Mouse (Mus musculus): ENCODE data around the gene Ahdc1.

DNA sequence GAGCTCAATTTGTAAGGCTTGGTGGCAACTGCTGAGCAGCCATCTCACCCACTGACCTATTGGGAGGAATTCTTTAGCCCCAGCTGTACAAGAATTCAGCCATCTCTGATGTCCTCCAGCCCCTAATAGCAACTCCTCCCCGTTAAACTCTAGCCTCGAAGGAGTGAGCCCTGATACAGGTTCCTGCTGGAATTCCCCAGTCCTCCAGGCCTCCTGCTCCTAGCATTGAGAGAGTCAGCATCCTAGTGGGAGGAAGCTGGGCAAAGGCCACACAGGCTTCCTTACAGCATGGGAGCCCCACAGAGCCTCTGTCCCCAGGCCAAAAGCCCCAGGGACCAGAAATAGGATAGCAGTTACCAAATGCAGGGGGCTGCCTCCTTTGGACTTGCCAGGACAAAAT is 47.6 kb upstream of the Ahdc1 start:
- TF ChIP-seq CTCF (IDR thresholded peaks at IDR 0.05; ENCODE audit: insufficient read depth, low read length): no peak
- TF ChIP-seq POLR2A (IDR thresholded peaks at IDR 0.05; ENCODE audit: borderline replicate concordance, extremely low read depth, low read depth, low read length): no peak

Data from lung, adult 2 months (tissue).